ENCODE assay signal across 11 mouse cellular contexts in the genomic region with DNA sequence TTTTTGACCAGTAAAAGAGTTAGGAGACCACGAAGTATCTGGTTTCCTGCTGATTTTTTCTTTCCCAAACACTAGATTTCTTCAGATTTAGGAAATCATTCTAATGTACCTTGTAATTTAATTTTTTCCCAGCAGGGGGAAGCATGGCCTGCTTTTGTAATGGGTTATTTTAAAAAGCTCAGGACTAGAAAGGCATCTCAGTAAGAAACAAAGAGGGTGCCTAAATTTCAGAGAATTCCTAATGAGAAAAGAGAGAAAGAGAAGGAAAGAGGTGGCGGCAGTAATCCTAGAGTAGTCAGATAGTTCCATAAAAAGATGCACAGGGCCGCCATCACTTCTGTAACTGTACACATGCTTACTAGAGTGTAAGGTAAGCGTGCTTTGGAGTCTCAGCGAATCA. TPM values are rescaled to one million over a fixed set of nuclear protein-coding genes. Genes with fewer than 3 reads are reported as not detected.
A peak's percentile ranks its signal among the peaks of the same experiment; 100 is the strongest.
DNase-seq lines count a peak whose midpoint lies in the region; ATAC-seq and TF ChIP-seq lines count a peak whose summit lies in the region.
"Had no signal": no experiment of that assay in that cellular context is flagged by ENCODE, and none has a peak within 500 bp of the region (broad histone marks: within the 10 kb centered on the region; RNA-seq: fewer than 3 reads in every experiment).

No protein-coding gene starts in this region.

- H3K36me3 ChIP-seq in limb, embryonic 14.5 days (ENCODE audit: control insufficient read depth, insufficient read depth, low read length), result no peaks in the 10 kb centered on the region
- no peaks in the 10 kb centered on the region for H3K36me3 ChIP-seq in limb, embryonic 10.5 days
- no peaks in the 10 kb centered on the region for H3K36me3 ChIP-seq in hindbrain, embryonic 15.5 days
- H3K36me3 ChIP-seq in neural tube, embryonic 15.5 days, result no peaks in the 10 kb centered on the region
- H3K36me3 ChIP-seq: heart, embryonic 12.5 days; liver, embryonic 13.5 days had no signal

- no peak overlapping the region for H3K27ac ChIP-seq in limb, embryonic 14.5 days (replicated peaks; ENCODE audit: low read depth, low read length)
- H3K27ac ChIP-seq in limb, embryonic 10.5 days, result no peak overlapping the region
- peak overlapping the region; percentile 78 for H3K27ac ChIP-seq in hindbrain, embryonic 15.5 days (replicated peaks)
- H3K27ac ChIP-seq in neural tube, embryonic 15.5 days (replicated peaks), result peak overlapping the region; percentile 68
- H3K27ac ChIP-seq: liver, embryonic 13.5 days had no signal

- no peak overlapping the region for H3K4me3 ChIP-seq in limb, embryonic 14.5 days (replicated peaks; ENCODE audit: low read length)
- H3K4me3 ChIP-seq in limb, embryonic 10.5 days, result no peak overlapping the region
- H3K4me3 ChIP-seq in hindbrain, embryonic 15.5 days, result peak overlapping the region; percentile 89
- H3K4me3 ChIP-seq in neural tube, embryonic 15.5 days (replicated peaks), result peak overlapping the region; percentile 42
- H3K4me3 ChIP-seq: heart, embryonic 12.5 days; liver, embryonic 13.5 days had no signal

- peak; percentile 51 for DNase-seq in cerebellum, adult 9-10 months
- peak; percentile 74 for DNase-seq in limb, embryonic 14.5 days (ENCODE audit: low spot score)
- no peak for DNase-seq in limb, embryonic 10.5 days (ENCODE audit: low spot score)
- DNase-seq in spleen, adult 12 weeks (ENCODE audit: low spot score), result no peak
- DNase-seq: liver, embryonic 13.5 days had no signal

- no peak for ATAC-seq in cerebellum, adult (ENCODE audit: insufficient number of reproducible peaks, low FRiP score, low TSS enrichment)
- no peak for ATAC-seq in limb, embryonic 14.5 days (ENCODE audit: low FRiP score, low read depth)
- ATAC-seq in hindbrain, embryonic 15.5 days (ENCODE audit: low FRiP score, low read depth), result no peak
- no peak for ATAC-seq in neural tube, embryonic 15.5 days (ENCODE audit: low FRiP score)
- no peak for ATAC-seq in erythroid progenitor cell, adult 5-6 weeks (replicated peaks; ENCODE audit: low FRiP score, poor library complexity, severe bottlenecking)

- no peak overlapping the region for H3K4me2 ChIP-seq in limb, embryonic 14.5 days (replicated peaks; ENCODE audit: low read depth, low read length, severe bottlenecking)
- H3K4me2 ChIP-seq in hindbrain, embryonic 15.5 days, result peak overlapping the region; percentile 75
- H3K4me2 ChIP-seq in neural tube, embryonic 15.5 days, result peak overlapping the region; percentile 76
- H3K4me2 ChIP-seq: heart, embryonic 12.5 days; liver, embryonic 13.5 days had no signal

- H3K4me1 ChIP-seq in limb, embryonic 14.5 days (ENCODE audit: control insufficient read depth, insufficient read depth, low read length), result no peaks in the 10 kb centered on the region
- peaks cover 7% of the 10 kb centered on the region; the same call in 1 of the 2 replicates for H3K4me1 ChIP-seq in limb, embryonic 10.5 days
- peaks cover 5% of the 10 kb centered on the region for H3K4me1 ChIP-seq in hindbrain, embryonic 15.5 days (replicated peaks)
- H3K4me1 ChIP-seq in neural tube, embryonic 15.5 days, result peaks cover 6% of the 10 kb centered on the region; the same call in 1 of the 2 replicates
- H3K4me1 ChIP-seq: liver, embryonic 13.5 days had no signal

- WGBS in limb, embryonic 14.5 days, result 65% methylated on average over 5 of the region's 5 CpGs
- WGBS in limb, embryonic 10.5 days, result 67% methylated on average over 5 of the region's 5 CpGs
- WGBS in hindbrain, embryonic 15.5 days, result 42% methylated on average over 5 of the region's 5 CpGs
- 45% methylated on average over 5 of the region's 5 CpGs for WGBS in neural tube, embryonic 15.5 days

- TF ChIP-seq POLR2A in limb, embryonic 14.5 days (IDR thresholded peaks at IDR 0.05; ENCODE audit: borderline replicate concordance, extremely low read depth, insufficient read depth, insufficient read length), result no peak

- H3K27me3 ChIP-seq in limb, embryonic 14.5 days (ENCODE audit: control insufficient read depth, insufficient read depth, low read length), result peaks cover 3% of the 10 kb centered on the region; the same call in 1 of the 2 replicates
- peaks cover 22% of the 10 kb centered on the region for H3K27me3 ChIP-seq in limb, embryonic 10.5 days (ENCODE audit: low read depth, poor library complexity, severe bottlenecking)
- H3K27me3 ChIP-seq in hindbrain, embryonic 15.5 days, result no peaks in the 10 kb centered on the region
- H3K27me3 ChIP-seq in neural tube, embryonic 15.5 days (replicated peaks), result no peaks in the 10 kb centered on the region

- H3K9me3 ChIP-seq in limb, embryonic 14.5 days (ENCODE audit: control insufficient read depth, low read length), result no peaks in the 10 kb centered on the region
- no peaks in the 10 kb centered on the region for H3K9me3 ChIP-seq in limb, embryonic 10.5 days (replicated peaks)
- no peaks in the 10 kb centered on the region for H3K9me3 ChIP-seq in hindbrain, embryonic 15.5 days
- H3K9me3 ChIP-seq in neural tube, embryonic 15.5 days (replicated peaks), result no peaks in the 10 kb centered on the region
- H3K9me3 ChIP-seq: heart, embryonic 12.5 days; liver, embryonic 13.5 days had no signal

- H3K9ac ChIP-seq in limb, embryonic 14.5 days (ENCODE audit: low read depth, low read length, severe bottlenecking), result no peak overlapping the region
- H3K9ac ChIP-seq in hindbrain, embryonic 15.5 days, result peak overlapping the region; percentile 44
- H3K9ac ChIP-seq in neural tube, embryonic 15.5 days (replicated peaks), result peak overlapping the region; percentile 24
- H3K9ac ChIP-seq: heart, embryonic 12.5 days; liver, embryonic 13.5 days had no signal

RNA-seq across cellular contexts. Expression of a gene that starts 2.1 kb away (rescaled TPM):
- polyA plus RNA-seq in limb, embryonic 14.5 days (2012; rRNA removed), result 1.8 and 2.0 TPM in 2 replicates
- 3.2 and 3.5 TPM in 2 replicates for polyA plus RNA-seq in limb, embryonic 14.5 days (2014; fragmentation: Nextera tagmentation; extraction: Ambion mirVana)
- 1.8 and 2.5 TPM in 2 replicates for polyA plus RNA-seq in limb, embryonic 10.5 days (2016; fragmentation: Nextera tagmentation; extraction: Ambion mirVana)
- polyA plus RNA-seq in hindbrain, embryonic 15.5 days (2015; fragmentation: Nextera tagmentation; extraction: Ambion mirVana), result 44.8 and 51.9 TPM in 2 replicates
- 50.6 and 60.3 TPM in 2 replicates for polyA plus RNA-seq in neural tube, embryonic 15.5 days (2015; fragmentation: Nextera tagmentation; extraction: Ambion mirVana)
- total RNA-seq in erythroid progenitor cell, adult 5-6 weeks (2015; ENCODE audit: low replicate concordance), result not detected in 2 replicates
- total RNA-seq in erythroid progenitor cell, adult 5-6 weeks (2017; ENCODE audit: low replicate concordance), result not detected in 2 replicates
- polyA plus RNA-seq: small intestine, adult 2 months had no signal

Comparison
In these comparisons a context has a peak if more than half of its experiments do, and no peak if none do; other contexts are left out.
1. DNase-seq: peak in cerebellum, adult 9-10 months (single experiment) and limb, embryonic 14.5 days (single experiment); none in limb, embryonic 10.5 days (single experiment) and spleen, adult 12 weeks (single experiment).
2. H3K27ac ChIP-seq: peak in hindbrain, embryonic 15.5 days (single experiment) and neural tube, embryonic 15.5 days (single experiment); none in limb, embryonic 14.5 days (single experiment) and limb, embryonic 10.5 days (single experiment).
3. H3K4me3 ChIP-seq: peak in hindbrain, embryonic 15.5 days (single experiment) and neural tube, embryonic 15.5 days (single experiment); none in limb, embryonic 14.5 days (single experiment) and limb, embryonic 10.5 days (single experiment).
4. RNA of a gene that starts 2.1 kb away (polyA plus RNA-seq): 50.6 to 60.3 TPM in neural tube, embryonic 15.5 days and 44.8 to 51.9 TPM in hindbrain, embryonic 15.5 days; 1.8 to 3.5 TPM in limb, embryonic 14.5 days and 1.8 to 2.5 TPM in limb, embryonic 10.5 days; every median in the first group is over 10 times any median in the second.